24 mouse cellular contexts compared by ENCODE assay signal in genomic region chr16:7193535-7193934, GRCm38 (mm10).
DNase-seq lines count a peak whose midpoint lies in the region; ATAC-seq lines count a peak whose summit lies in the region.
"Had no signal": no experiment of that assay in that cellular context is flagged by ENCODE, and none has a peak within 500 bp of the region (broad histone marks: within the 10 kb centered on the region; RNA-seq: fewer than 3 reads in every experiment).

No protein-coding gene starts in this region.

- WGBS in neural tube, embryonic 14.5 days: 66% methylated on average over 5 of the region's 5 CpGs
- WGBS in forebrain, embryonic 12.5 days: 76% methylated on average over 5 of the region's 5 CpGs

- H3K4me1 ChIP-seq in neural tube, embryonic 14.5 days (ENCODE audit: control insufficient read depth, insufficient read depth, low read length): no peaks in the 10 kb centered on the region
- peaks cover 4% of the 10 kb centered on the region; the same call in 1 of the 2 replicates for H3K4me1 ChIP-seq in forebrain, embryonic 12.5 days
- H3K4me1 ChIP-seq: heart, embryonic 10.5 days; limb, embryonic 15.5 days; liver, embryonic 15.5 days; lung, embryonic 15.5 days; neural tube, embryonic 12.5 days had no signal

- H3K9me3 ChIP-seq in neural tube, embryonic 14.5 days (ENCODE audit: control insufficient read depth, low read length): no peaks in the 10 kb centered on the region
- no peaks in the 10 kb centered on the region for H3K9me3 ChIP-seq in forebrain, embryonic 12.5 days
- H3K9me3 ChIP-seq: heart, embryonic 10.5 days; limb, embryonic 15.5 days; liver, embryonic 15.5 days; lung, embryonic 15.5 days; midbrain, embryonic 13.5 days; neural tube, embryonic 12.5 days had no signal

- H3K27me3 ChIP-seq in neural tube, embryonic 14.5 days (ENCODE audit: control insufficient read depth, insufficient read depth, low read length): no peaks in the 10 kb centered on the region
- 0 out of 2 replicates have a peak, but pooled peaks cover 5% of the 10 kb centered on the region for H3K27me3 ChIP-seq in forebrain, embryonic 12.5 days
- H3K27me3 ChIP-seq: limb, embryonic 15.5 days; liver, embryonic 15.5 days; lung, embryonic 15.5 days; megakaryocyte, embryonic 14.5 days; midbrain, embryonic 13.5 days; neural tube, embryonic 12.5 days had no signal

- H3K36me3 ChIP-seq in neural tube, embryonic 14.5 days (ENCODE audit: control insufficient read depth, insufficient read depth, low read length): no peaks in the 10 kb centered on the region
- H3K36me3 ChIP-seq in forebrain, embryonic 12.5 days (replicated peaks): no peaks in the 10 kb centered on the region
- H3K36me3 ChIP-seq: heart, embryonic 10.5 days; limb, embryonic 15.5 days; liver, embryonic 15.5 days; lung, embryonic 15.5 days; midbrain, embryonic 13.5 days; neural tube, embryonic 12.5 days had no signal

- no peak for DNase-seq in frontal cortex, postnatal 10 days (ENCODE audit: low spot score in 2 of 2)
- DNase-seq in neural tube, embryonic 10.5 days (ENCODE audit: extremely low spot score, low spot score): no peak
- peak; percentile 63 to 69 for DNase-seq in left cerebral cortex, adult 9 months (ENCODE audit: low spot score in 2 of 2)
- DNase-seq in right cerebral cortex, postnatal 25 days: peak; percentile 48
- DNase-seq: adrenal gland, postnatal 10 days; cerebellum, adult 9-10 months; gastrocnemius, postnatal 10 days; lung, postnatal 36 days; thymus, postnatal 25 days had no signal

- no peak overlapping the region for H3K9ac ChIP-seq in neural tube, embryonic 14.5 days (replicated peaks; ENCODE audit: low read depth, low read length)
- H3K9ac ChIP-seq in forebrain, embryonic 12.5 days: no peak overlapping the region
- H3K9ac ChIP-seq: limb, embryonic 15.5 days; liver, embryonic 15.5 days; lung, embryonic 15.5 days; midbrain, embryonic 13.5 days; neural tube, embryonic 12.5 days had no signal

- ATAC-seq in frontal cortex, adult (ENCODE audit: low TSS enrichment): peak; percentile 87
- ATAC-seq in neural tube, embryonic 14.5 days (ENCODE audit: low read depth): no peak
- no peak for ATAC-seq in inflammation-experienced regulatory T-cells, adult 6 months
- no peak for ATAC-seq in forebrain, embryonic 12.5 days (ENCODE audit: low FRiP score)
- ATAC-seq: activated CD4-positive, CD25-positive, alpha-beta regulatory T cell, adult 4 months; hindbrain, postnatal 0 days; intestine, postnatal 0 days; midbrain, embryonic 13.5 days had no signal

- no peak overlapping the region for H3K4me2 ChIP-seq in neural tube, embryonic 14.5 days (ENCODE audit: low read depth, low read length)
- no peak overlapping the region for H3K4me2 ChIP-seq in forebrain, embryonic 12.5 days
- H3K4me2 ChIP-seq: limb, embryonic 15.5 days; liver, embryonic 15.5 days; lung, embryonic 15.5 days; midbrain, embryonic 13.5 days; neural tube, embryonic 12.5 days had no signal

- H3K27ac ChIP-seq in neural tube, embryonic 14.5 days (ENCODE audit: low read depth, low read length): 0 out of 2 replicates have a peak overlapping the region, but pooled peaks have one; percentile 49
- H3K27ac ChIP-seq in forebrain, embryonic 12.5 days: no peak overlapping the region
- H3K27ac ChIP-seq: heart, embryonic 10.5 days; hindbrain, postnatal 0 days; kidney, postnatal 0 days; limb, embryonic 15.5 days; liver, embryonic 15.5 days; lung, embryonic 15.5 days; midbrain, embryonic 13.5 days; neural tube, embryonic 12.5 days had no signal

- H3K4me3 ChIP-seq in neural tube, embryonic 14.5 days (ENCODE audit: low read depth, low read length): no peak overlapping the region
- H3K4me3 ChIP-seq in forebrain, embryonic 12.5 days (replicated peaks): no peak overlapping the region
- H3K4me3 ChIP-seq: heart, embryonic 10.5 days; limb, embryonic 15.5 days; liver, embryonic 15.5 days; lung, embryonic 15.5 days; megakaryocyte, embryonic 14.5 days; midbrain, embryonic 13.5 days; neural tube, embryonic 12.5 days had no signal

Comparison
In these comparisons a context has a peak if more than half of its experiments do, and no peak if none do; other contexts are left out.
1. DNase-seq: peak in left cerebral cortex, adult 9 months (2 of 2) and right cerebral cortex, postnatal 25 days (single experiment); none in frontal cortex, postnatal 10 days (0 of 2) and neural tube, embryonic 10.5 days (single experiment).